Mouse (Mus musculus) regulatory T cell (primary cell): ENCODE results near the gene Gucy2g.
"Not testable (repeated sequence)": the region's sequence is repeated elsewhere in the genome, so short reads cannot be mapped to it uniquely, and the experiment has no call there.

Experiments used
- in situ Hi-C: fragments of 300-600 bp; cut with MboI, MseI; formaldehyde crosslinking; loops from one replicate; pipeline ENCODE4 v1.15.1; 2025; ENCODE audit warnings: high pct_unique_total_duplicates

The Gucy2g gene

DNA sequence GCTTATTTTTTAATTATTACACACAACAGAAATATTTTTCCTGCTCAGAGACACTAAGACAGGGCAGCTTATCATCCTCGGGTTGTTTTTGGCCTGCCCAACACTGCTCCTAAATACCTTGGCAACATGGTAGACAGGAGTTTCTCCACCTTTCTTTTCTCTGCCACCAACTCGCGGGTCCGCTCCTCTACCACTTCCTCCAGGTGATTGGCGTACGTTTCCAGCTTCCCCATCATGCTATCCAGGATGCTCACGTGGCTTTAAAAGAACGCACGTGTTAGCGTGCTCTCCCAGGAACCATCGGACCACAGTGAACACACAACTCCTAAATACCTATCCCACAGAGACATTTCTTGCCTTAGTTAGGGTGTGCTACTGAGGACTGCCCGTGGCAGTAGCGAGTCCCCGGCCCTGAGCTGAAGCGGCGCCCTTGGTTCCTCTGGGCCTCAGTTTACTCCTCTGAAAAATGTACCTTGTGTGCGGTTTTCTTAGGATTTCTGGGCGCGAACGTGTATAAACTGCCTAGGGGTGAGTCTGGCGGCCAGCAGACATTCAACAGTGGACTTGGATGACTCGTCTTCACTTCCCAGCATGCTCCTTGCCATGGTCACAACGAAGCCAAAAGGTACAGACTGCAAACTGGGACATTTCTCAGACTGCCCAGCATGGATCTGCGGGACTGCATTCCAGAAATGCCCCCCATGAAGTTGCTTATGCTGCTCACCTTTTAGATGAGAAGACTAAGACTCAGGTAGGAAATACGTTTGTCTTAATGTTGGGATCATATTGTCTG, 33.1 kb downstream of the Gucy2g start:
- in situ Hi-C loops, result no loop called here

DNA sequence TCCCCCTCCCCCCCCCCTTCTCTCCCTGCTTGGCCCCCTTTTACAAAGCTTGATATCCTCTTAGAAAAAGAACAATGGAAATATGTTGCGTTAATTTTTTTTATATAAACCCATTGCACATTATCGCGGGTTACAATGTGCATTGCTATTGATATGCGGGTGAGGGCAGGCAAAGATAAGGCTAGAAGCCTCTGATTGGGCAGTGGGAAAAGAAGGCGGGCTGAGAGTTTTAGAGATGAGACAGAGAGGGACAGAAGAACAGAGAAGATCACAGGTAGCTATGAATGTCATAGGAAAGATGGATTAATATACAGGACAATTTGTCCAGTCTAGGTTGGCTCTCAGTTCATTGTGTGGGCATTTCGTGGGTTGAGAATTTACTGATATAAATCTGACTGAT, 33.8 kb downstream of the Gucy2g start:
- in situ Hi-C loops, result no loop called here

DNA sequence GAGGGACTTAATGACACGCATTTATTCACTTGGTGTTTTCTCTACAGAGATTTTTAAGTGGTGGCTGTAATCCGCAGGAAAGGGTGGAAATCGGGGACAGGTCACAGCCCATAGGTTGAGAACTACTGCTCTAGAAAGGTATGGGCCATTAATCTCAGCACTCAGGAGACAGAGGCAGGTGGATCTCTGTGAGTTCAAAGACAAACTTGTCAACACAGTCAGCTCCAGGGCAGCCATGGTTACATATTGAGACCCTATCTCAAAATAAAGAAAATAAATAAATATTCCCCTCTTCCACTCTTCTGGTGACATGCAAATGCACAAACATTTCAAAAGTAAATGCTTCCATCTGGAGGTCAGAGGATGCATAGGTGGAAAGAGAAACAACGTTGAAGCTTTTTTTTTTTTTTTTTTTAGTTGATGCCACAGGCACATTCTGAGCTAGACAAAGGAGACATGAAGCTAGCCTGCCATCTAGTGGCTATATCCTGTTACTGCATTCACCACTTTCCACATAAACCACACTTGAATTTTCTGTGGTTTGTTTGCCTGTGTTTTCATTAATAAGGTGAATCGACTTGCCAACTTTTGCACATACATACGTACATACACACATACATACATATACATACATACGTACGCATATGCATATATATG, 34.4 kb downstream of the Gucy2g start:
- in situ Hi-C loops, result no loop called here

DNA sequence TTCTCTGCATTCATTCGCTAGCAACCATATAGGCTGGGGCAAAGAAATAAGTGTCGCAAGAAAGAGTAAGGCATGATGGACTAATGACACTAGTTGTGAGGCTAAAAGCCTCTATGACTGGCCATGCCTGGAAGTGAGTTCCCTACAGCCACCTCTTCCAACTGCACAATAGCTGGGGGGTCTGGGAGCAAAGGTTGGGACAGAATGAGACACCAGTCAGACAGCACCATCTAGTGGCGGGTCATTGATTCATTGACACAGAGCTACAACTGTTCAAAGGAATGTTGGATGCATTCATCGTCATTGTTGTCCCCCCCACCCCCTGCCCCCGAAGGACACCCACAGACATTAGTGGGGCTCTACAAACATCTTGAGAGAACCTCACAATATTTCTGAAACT, 42.7 kb downstream of the Gucy2g start:
- in situ Hi-C loops, result no loop called here

DNA sequence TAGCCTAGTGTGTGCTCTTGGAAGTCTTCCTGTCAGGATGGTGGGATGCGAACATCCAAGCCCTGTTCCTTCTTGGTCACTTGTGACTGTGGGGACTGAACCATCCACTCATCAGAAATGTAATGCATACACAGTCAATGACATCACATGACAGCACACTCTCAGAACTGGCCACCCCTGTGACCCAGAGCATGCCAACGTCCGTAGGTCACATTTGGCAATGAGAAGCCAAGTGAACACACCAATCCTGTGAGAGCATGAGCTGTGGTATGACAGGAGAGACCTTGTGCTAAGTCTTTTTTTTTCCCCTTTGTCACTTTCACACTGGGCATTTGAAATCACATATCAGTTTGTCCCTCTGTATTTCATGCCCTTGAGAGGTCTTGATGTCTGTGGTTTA, 45.5 kb downstream of the Gucy2g start:
- in situ Hi-C loops, result no loop called here

DNA sequence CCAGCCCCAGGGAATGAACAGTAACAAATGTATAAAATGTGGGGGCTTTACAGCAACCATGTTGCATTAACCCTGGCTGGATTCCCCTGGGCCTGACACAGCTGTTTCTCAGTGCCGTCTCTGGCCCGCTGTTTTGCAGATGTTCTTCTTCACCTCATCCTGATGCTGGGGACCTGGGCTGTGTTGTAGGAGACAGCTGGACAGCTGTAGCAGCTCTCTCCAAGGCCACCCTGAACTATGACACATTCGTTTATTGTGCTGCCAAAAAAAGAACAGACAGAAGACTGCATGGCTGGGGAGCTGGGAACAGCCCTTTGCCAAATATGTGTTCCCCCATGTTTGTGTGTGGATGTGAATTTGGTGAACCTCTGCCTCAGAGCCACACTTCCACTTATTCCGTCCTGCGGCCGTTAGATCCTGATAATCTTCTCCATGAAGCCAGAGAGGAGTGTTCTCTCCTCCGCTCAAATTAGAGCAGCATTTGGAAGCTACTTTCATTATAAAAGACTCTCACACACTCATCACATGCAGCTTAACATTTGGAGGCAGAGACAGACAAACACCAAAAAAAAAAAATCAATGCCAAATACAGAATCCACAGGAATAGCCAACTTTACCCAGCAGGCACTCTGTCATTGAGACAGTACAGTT, 46.4 kb downstream of the Gucy2g start:
- in situ Hi-C loops, result no loop called here

DNA sequence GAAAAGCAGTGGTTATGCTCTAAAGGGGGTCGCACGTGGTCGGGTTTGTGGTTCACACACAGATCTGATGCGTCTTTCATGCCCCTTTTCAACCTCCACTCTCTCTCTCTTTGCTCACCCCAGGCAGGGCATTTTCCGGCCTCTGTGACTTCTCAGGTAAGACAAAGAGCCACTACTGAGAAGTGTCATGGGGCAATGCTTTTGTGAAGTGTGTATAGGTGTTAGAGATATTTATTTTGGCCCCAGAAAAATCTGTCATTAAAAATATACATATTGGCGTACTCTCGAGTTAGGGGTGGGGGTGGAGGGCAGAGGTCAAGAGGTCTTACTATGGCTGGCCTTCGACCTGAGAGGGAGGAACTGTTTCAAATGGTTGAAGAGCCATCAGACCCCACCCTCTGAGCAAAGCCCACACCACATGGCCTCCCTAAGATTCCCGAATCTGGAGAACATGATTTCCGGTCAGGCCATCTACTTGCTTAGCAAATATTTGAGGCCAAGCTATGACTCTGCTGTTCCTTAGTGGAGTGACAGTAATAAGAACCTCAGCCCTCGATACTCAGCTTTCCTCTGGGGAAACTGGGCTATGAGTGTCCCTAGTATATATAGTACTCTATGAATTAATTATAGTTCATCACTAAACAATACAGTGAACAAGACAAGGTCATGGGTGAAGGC, 47.2 kb downstream of the Gucy2g start:
- in situ Hi-C loops, result no loop called here

DNA sequence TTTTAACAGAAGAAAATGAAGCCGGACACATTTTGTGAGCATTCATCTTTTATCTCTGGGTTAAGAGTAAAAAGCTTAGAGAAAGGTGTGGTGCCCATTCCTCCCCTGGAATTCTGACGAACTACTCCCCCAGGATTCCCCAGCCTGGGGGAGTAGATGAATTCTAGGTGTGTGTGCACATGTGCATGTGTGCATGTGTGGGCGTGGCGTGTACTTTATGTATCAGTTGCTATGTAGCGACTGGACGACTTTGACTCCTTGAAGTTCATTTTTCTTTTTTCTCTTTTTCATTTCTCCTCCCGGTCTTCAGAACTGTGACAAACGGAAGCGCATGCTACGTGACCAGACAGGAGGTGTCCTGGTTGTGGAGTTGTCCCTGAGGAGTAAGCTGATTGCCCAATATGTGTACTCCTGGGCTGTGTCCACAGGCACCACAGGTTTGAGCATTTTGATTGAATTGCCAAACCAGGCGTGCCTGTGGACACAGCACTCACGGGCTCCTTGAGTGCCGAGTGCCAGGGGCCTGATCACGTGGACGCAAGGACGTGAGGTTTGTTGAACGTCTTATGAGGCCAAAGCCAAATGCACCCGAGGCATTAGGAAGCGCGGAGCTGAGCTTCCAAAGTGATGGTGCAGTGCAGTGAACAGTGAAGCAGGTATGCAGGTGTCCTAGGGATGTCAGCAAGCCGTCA, 48.6 kb downstream of the Gucy2g start:
- in situ Hi-C loops, result no loop called here

DNA sequence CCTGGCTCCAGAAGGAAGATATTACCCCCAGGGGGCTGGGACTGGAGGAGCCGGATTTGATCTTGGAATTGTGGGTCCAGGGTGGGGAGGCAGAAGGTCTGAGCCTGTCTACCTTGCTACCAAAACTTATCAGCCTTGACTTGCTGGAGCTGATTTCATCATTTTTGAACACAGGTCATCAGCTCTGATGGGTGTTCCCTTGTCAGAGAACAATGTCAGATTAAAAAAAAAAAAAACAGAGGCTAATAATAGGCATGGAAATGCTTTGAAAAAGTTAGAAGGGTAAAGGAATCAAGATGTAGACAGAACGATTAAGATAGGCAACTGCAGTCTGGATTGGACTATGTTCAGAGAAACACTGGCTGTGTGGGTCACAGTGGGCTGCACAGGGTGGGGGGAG, 49.4 kb downstream of the Gucy2g start:
- in situ Hi-C loops, result no loop called here

DNA sequence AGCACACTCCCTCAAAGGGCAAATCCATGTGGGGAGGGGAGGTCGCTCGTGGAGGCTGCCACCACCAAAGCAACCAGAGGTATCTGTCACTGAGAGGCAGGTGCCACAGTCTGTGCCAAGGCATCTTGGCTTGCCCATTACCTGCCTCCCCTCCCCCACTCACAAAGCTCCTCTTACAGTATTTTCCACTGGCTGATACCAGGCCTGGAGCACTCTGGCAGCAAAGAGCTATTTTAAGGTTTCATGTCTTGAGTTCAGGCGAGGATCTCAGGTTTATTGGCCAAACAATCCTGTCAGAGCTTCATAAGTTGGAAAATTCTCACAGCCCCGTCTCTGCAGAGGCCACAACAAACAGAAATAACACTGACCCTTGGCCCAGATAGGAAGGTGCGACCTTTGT, 51.0 kb downstream of the Gucy2g start:
- in situ Hi-C loops, result no loop called here

DNA sequence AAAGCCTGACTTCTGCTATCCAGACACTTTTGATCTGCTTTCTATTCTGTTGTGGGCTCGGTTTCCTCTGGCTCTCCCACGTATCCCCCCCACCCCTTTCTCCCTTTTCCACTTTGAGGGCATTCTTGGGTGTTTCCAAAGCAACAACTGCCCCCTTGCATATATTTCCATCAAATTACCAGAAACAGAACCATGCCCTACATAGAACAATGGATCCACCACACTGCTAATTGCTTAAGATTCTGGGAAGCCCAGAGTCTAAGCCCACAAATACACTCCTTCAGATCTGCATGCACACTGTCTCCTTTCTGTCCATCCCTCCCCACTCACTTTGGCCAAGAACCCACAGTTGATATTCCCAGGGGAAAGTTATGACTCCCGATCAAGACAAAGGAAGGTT, 55.4 kb downstream of the Gucy2g start:
- in situ Hi-C loops, result no loop called here

DNA sequence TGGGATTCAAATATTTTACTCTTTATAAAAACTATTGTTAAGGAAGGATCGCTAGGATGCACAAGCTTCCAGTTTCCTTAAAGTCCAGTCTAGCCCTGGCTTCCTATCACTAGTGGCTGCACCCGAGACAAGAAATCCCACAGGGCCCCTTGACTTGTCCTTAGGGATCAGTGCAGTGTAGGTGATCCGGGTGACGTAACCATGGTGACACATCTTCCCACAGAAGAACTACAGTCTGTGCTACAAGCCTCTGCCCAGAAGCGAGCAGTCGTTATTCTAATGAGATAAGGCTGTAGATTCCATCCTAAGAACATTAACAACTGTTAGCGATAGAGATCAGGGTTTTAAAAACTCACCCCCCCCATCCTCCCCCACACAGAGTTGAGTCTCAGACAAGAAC, 56.0 kb downstream of the Gucy2g start:
- in situ Hi-C loops, result no loop called here

DNA sequence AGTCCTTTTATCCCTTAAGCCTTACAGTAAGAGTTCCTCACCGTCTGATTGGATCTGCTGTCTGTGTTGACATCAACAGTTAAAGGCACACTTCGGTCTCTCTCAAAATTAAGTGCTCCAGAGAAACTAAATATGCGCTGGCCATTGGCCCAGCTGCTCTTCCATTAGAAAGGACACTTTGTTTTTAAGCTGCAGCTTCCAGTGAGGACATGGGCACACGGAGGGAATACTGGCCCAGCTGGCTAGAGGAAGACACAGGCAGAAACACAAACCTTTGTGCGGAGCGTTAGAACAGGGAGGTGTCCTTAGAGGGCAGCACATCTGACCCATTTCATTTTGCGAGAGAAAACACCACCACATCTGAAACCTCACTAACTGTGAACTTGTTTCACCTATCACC, 56.6 kb downstream of the Gucy2g start:
- in situ Hi-C loops, result no loop called here

DNA sequence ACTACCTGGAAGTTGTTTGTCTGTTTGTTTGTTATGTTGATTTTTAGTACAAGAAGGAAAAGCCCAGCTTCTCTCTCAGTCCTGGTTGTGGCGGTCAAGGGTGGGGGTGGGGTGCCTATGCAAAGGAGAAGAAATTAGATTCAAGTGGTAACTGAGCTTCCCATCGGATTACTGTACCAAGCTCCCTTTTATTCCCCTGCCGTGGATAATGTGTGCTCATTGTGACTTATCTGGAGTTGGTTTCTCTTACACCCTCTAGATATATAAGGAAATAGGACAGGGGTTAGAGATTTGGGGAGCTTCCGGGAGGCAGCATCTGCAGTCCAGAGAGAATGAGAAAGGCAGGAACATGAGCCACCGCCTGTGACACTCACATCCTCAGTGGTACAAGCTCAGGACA, 60.6 kb downstream of the Gucy2g start, which contains the start of gene Tectb:
Gene Tectb, plus strand, starts transcription at position 301 of the 400 bp plus-strand sequence.
- in situ Hi-C loops, result no loop called here

DNA sequence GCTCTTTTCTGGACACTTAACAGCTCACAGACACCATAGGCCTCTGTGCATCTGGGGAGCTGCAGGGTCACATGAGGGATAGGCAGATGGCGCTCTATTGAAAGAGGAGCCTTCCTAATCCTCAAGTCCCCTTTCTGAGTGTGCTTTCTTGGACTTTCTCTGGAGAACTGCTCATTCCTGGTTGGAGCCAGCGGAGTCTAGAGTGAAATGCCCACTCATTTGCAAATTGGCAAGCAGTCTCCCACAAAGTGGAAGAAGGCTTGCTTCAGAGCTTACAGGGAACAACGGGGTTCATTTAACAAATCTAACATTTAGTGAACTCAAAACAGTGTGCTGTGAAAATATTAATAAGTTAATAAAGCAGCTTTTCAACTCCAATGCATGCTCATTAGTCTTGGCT, 63.9 kb downstream of the Gucy2g start:
- in situ Hi-C loops, result no loop called here

DNA sequence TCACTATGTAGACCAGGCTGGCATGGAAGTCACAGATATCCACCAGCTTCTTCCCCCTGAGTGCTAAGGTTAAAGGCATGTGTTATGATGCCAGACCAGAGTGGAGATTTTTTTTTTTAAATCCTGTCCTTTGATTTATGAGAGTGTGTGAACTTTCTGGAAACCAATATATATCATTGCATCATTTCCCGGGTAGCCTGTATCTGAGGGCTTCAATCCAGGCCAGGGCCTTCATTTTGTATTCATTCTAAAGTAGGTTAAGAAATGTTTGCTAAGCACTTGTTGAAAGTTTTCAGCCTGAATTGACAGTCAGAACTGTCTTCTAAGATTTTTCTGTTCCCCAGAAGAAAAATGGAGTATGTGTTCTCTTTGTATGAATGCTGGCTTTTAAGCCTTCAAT, 69.5 kb downstream of the Gucy2g start:
- in situ Hi-C loops, result no loop called here

DNA sequence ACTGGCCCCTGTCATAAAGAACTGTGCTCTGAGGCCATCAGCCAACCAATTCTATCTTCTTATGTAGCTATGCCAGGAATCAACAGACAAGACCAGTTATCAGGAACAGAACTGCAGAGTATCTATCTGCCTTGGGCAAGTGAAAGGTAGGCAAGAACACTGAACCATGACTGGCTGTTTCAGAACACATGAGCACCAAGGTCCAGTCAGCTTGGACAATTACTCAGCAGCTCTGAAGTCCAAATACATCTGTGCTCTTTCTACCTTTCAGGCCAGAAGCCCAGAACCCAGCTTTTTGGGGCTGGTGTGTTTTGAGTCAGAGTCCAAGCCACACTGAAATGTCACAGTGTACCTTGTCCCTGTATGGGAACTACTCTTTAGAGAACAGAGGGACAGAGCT, 70.6 kb downstream of the Gucy2g start:
- in situ Hi-C loops, result no loop called here

DNA sequence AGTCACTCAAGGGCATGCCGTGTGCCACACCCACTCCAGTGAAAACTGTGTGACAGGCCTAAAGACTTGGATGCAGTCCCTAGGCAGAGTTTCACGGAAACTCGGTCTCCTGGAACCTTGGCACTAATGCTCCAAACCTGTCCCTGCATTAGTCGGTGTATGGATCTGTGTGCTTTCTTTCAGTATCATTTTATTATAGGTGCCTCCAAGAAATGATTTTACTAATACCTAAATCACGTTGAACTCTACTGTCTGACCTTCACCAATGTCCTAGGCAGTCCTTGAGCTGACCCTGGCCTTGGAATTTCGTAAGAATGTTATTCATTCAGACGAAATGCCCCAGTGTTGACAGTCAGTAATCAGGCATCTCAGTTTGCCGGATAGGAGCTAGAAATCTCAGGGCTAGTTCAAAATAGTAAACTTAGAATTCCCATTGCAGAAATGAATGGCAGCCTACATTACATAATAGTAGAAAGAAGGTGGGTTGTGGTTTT, 71.8 kb downstream of the Gucy2g start:
- in situ Hi-C loops, result not testable (repeated sequence)

DNA sequence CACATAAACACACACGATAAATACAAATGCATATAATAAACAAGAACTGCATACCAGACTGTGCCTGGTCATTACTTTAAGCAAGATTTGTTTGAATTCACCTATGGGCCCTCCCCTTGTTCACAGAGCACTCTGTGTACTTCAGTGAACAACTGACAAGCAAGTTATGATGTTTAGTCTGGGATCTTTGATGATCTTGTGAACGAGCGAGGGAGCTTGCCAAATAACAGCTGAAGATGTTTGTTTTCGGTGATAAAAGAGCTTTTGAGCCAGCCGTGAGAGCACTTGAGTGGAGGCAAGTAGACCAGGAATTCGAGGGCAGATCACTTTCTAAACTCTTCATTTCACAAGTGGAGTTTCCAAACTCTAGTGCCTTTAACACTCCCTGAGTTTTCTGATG, 72.7 kb downstream of the Gucy2g start:
- in situ Hi-C loops, result no loop called here

DNA sequence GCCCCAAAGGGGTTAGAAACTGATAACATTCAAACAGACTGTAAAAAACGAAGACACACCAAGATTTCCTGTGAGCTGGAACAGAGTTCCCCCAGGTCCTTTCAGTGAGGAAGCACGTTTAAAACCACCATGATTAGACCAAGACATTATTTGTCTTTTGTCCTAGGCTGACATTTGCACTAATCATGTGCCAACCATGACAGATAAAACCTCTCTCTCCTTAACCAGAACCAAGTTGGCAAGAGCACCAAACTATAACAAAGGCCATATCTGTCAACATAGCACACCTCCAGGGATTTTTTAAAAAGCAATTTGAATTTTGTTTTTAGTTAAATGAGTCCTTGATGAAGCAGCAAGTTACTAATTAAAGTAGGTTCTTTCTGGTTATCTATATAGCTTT, 73.3 kb downstream of the Gucy2g start:
- in situ Hi-C loops, result no loop called here

DNA sequence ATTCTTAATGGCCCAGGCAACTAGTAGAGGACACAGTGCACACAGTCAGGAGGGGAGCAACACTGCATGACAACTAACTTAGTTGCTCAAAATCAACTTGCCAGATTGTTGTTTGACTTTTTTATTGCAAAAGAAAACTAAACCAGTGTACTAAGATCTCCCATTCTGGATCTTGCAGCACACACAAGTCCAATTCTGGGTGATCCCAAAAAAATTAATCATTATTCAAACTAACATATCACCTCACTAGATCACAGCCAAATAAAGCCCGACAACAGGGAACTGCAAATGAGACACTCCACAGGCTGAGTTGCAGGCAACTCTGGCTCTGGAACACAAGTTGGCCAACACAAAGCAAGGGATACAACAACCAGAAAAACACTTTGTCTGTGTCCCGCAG, 74.3 kb downstream of the Gucy2g start:
- in situ Hi-C loops, result no loop called here

DNA sequence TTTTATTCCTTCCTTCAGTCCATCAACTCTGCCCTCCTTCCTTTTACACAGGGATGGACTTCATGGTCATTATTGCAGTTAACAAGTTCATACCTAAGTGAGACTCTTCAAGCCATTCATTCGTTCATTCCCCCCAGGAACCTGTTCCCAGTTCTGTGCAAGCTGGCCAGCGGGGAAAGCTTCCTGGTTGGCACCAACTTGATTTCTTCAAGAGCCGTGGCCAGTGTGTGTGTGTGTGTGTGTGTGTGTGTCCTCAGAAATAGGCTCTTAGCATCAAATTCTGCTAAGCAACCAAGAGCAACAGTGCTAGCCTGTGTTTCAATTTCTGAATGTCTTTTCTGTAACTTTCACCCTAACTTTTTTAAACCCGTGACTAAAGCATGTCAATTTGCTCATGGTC, 75.1 kb downstream of the Gucy2g start:
- in situ Hi-C loops, result no loop called here
